In genomic region chr1:130854819-130855218, GRCm38 (mm10) we compare ENCODE assay signal across 33 mouse cellular contexts. TPM values are rescaled to one million over a fixed set of nuclear protein-coding genes. Genes with fewer than 3 reads are reported as not detected.
DNase-seq lines count a peak whose midpoint lies in the region; ATAC-seq and TF ChIP-seq lines count a peak whose summit lies in the region.
"Had no signal": no experiment of that assay in that cellular context is flagged by ENCODE, and none has a peak within 500 bp of the region (broad histone marks: within the 10 kb centered on the region; RNA-seq: fewer than 3 reads in every experiment).

No protein-coding gene starts in this region.

- H3K27me3 ChIP-seq in heart, embryonic 11.5 days (ENCODE audit: control insufficient read depth, insufficient read depth, low read length), result no peaks in the 10 kb centered on the region
- no peaks in the 10 kb centered on the region for H3K27me3 ChIP-seq in kidney, adult 2 months (replicated peaks; ENCODE audit: control insufficient read depth, insufficient read depth, low read length)
- no peaks in the 10 kb centered on the region for H3K27me3 ChIP-seq in midbrain, embryonic 11.5 days (ENCODE audit: control insufficient read depth, insufficient read depth, low read length)
- no peaks in the 10 kb centered on the region for H3K27me3 ChIP-seq in midbrain, embryonic 15.5 days (replicated peaks)
- H3K27me3 ChIP-seq: embryonic facial prominence, embryonic 12.5 days; embryonic facial prominence, embryonic 15.5 days; forebrain, embryonic 12.5 days; heart, embryonic 13.5 days; hindbrain, embryonic 15.5 days had no signal

- H3K9ac ChIP-seq in heart, embryonic 11.5 days (ENCODE audit: low read depth, low read length), result no peak overlapping the region
- no peak overlapping the region for H3K9ac ChIP-seq in midbrain, embryonic 11.5 days (ENCODE audit: low read length)
- no peak overlapping the region for H3K9ac ChIP-seq in midbrain, embryonic 15.5 days
- H3K9ac ChIP-seq: embryonic facial prominence, embryonic 12.5 days; embryonic facial prominence, embryonic 15.5 days; forebrain, embryonic 12.5 days; forebrain, postnatal 0 days; heart, embryonic 13.5 days; hindbrain, embryonic 15.5 days had no signal

- peaks cover 8% of the 10 kb centered on the region; the same call in 1 of the 2 replicates for H3K4me1 ChIP-seq in heart, embryonic 11.5 days (ENCODE audit: control insufficient read depth, insufficient read depth, low read length)
- H3K4me1 ChIP-seq in kidney, adult 2 months (ENCODE audit: control insufficient read depth, insufficient read depth, low read length), result peaks cover 10% of the 10 kb centered on the region
- no peaks in the 10 kb centered on the region; the same call in 1 of the 2 replicates for H3K4me1 ChIP-seq in midbrain, embryonic 11.5 days (ENCODE audit: control insufficient read depth, insufficient read depth, low read length)
- H3K4me1 ChIP-seq in midbrain, embryonic 15.5 days, result no peaks in the 10 kb centered on the region
- H3K4me1 ChIP-seq: embryonic facial prominence, embryonic 12.5 days; embryonic facial prominence, embryonic 15.5 days; forebrain, embryonic 12.5 days; hindbrain, embryonic 15.5 days had no signal

- no peak overlapping the region for H3K27ac ChIP-seq in heart, embryonic 11.5 days (ENCODE audit: low read depth, low read length)
- peak overlapping the region; percentile 65 for H3K27ac ChIP-seq in kidney, adult 2 months (ENCODE audit: insufficient read depth, low read depth, low read length)
- no peak overlapping the region for H3K27ac ChIP-seq in midbrain, embryonic 11.5 days (ENCODE audit: low read depth, low read length)
- H3K27ac ChIP-seq in midbrain, embryonic 15.5 days, result no peak overlapping the region
- H3K27ac ChIP-seq: embryonic facial prominence, embryonic 12.5 days; embryonic facial prominence, embryonic 15.5 days; forebrain, embryonic 12.5 days; gastrocnemius, adult 2 months; heart, embryonic 13.5 days; hindbrain, embryonic 15.5 days had no signal

- intact Hi-C loops in heart, postnatal 14 days (cut with DNase I), result no loop called here

- DNase-seq in heart, postnatal 14 days, result peak; percentile 11 to 27
- no peak for DNase-seq in kidney, adult 2 months
- DNase-seq in kidney, postnatal 4 days, result no peak
- peak; percentile 85 for DNase-seq in midbrain, embryonic 11.5 days (ENCODE audit: low spot score, missing footprints)
- DNase-seq: adrenal gland, adult 2 months; adrenal gland, postnatal 14 days; cerebellum, adult 11 months; cerebellum, adult 2 months; cerebellum, adult 9-11 months; cerebellum, postnatal 25 days; forebrain, postnatal 0 days; gastrocnemius, adult 2 months; gastrocnemius, postnatal 14 days; heart, adult 11 months; heart, postnatal 36 days had no signal

- no peak overlapping the region for H3K4me2 ChIP-seq in heart, embryonic 11.5 days
- H3K4me2 ChIP-seq in midbrain, embryonic 11.5 days, result no peak overlapping the region
- H3K4me2 ChIP-seq in midbrain, embryonic 15.5 days, result no peak overlapping the region
- H3K4me2 ChIP-seq: embryonic facial prominence, embryonic 12.5 days; embryonic facial prominence, embryonic 15.5 days; forebrain, embryonic 12.5 days; heart, embryonic 13.5 days; hindbrain, embryonic 15.5 days had no signal

- TF ChIP-seq CTCF in kidney, adult 2 months (conservative IDR thresholded peaks at IDR 0.05; ENCODE audit: insufficient read depth, insufficient read length, low read depth, low read length), result no peak

- H3K36me3 ChIP-seq in heart, embryonic 11.5 days (ENCODE audit: control insufficient read depth, insufficient read depth, low read length), result no peaks in the 10 kb centered on the region
- no peaks in the 10 kb centered on the region for H3K36me3 ChIP-seq in kidney, adult 2 months (ENCODE audit: control insufficient read depth, insufficient read depth, low read length)
- no peaks in the 10 kb centered on the region for H3K36me3 ChIP-seq in midbrain, embryonic 11.5 days (ENCODE audit: control insufficient read depth, insufficient read depth, low read length)
- no peaks in the 10 kb centered on the region for H3K36me3 ChIP-seq in midbrain, embryonic 15.5 days (replicated peaks)
- H3K36me3 ChIP-seq: embryonic facial prominence, embryonic 12.5 days; embryonic facial prominence, embryonic 15.5 days; forebrain, embryonic 12.5 days; heart, embryonic 13.5 days; hindbrain, embryonic 15.5 days had no signal

- TF ChIP-seq POLR2A in kidney, adult 2 months (IDR thresholded peaks at IDR 0.05; ENCODE audit: low read depth, low read length), result no peak

- H3K4me3 ChIP-seq in heart, embryonic 11.5 days (ENCODE audit: low read depth, low read length), result no peak overlapping the region
- H3K4me3 ChIP-seq in kidney, adult 2 months (ENCODE audit: insufficient read depth, low read depth, low read length), result no peak overlapping the region
- no peak overlapping the region for H3K4me3 ChIP-seq in midbrain, embryonic 11.5 days (ENCODE audit: low read depth, low read length)
- no peak overlapping the region for H3K4me3 ChIP-seq in midbrain, embryonic 15.5 days
- H3K4me3 ChIP-seq: embryonic facial prominence, embryonic 12.5 days; embryonic facial prominence, embryonic 15.5 days; forebrain, embryonic 12.5 days; gastrocnemius, adult 2 months; heart, embryonic 13.5 days; hindbrain, embryonic 15.5 days had no signal

- H3K9me3 ChIP-seq in heart, embryonic 11.5 days (replicated peaks; ENCODE audit: control insufficient read depth, low read length), result no peaks in the 10 kb centered on the region
- no peaks in the 10 kb centered on the region for H3K9me3 ChIP-seq in midbrain, embryonic 11.5 days (ENCODE audit: control insufficient read depth, low read length)
- H3K9me3 ChIP-seq in midbrain, embryonic 15.5 days, result no peaks in the 10 kb centered on the region
- H3K9me3 ChIP-seq: embryonic facial prominence, embryonic 12.5 days; embryonic facial prominence, embryonic 15.5 days; forebrain, embryonic 12.5 days; heart, embryonic 13.5 days; hindbrain, embryonic 15.5 days had no signal

- 80% methylated on average over 9 of the region's 9 CpGs for WGBS in heart, embryonic 11.5 days (ENCODE audit: insufficient replicate concordance)
- WGBS in kidney, adult 2 months, result 85% methylated on average over 9 of the region's 9 CpGs
- WGBS in midbrain, embryonic 11.5 days, result 83% methylated on average over 9 of the region's 9 CpGs
- 77% methylated on average over 9 of the region's 9 CpGs for WGBS in midbrain, embryonic 15.5 days

- no peak for ATAC-seq in heart, embryonic 11.5 days (replicated peaks; ENCODE audit: insufficient number of reproducible peaks, low FRiP score, low TSS enrichment)
- ATAC-seq in midbrain, embryonic 11.5 days (ENCODE audit: low FRiP score), result no peak
- no peak for ATAC-seq in midbrain, embryonic 15.5 days (replicated peaks)
- ATAC-seq: CD4-positive, CD25-positive, alpha-beta regulatory T cell, adult 4 months; forebrain, postnatal 0 days had no signal

RNA-seq across cellular contexts. Expression of gene Fcmr, which starts 10.7 kb away (rescaled TPM):
- under 1 TPM; 0.41 to 0.61 TPM for total RNA-seq in heart, postnatal 14 days (2021)
- polyA plus RNA-seq in heart, embryonic 11.5 days (2014; fragmentation: Nextera tagmentation; extraction: Ambion mirVana), result 1.6 and 2.2 TPM in 2 replicates
- 5.3 and 16.2 TPM in 2 replicates for polyA plus RNA-seq in kidney, adult 2 months (2012; rRNA removed)
- 0.27 TPM in 1 of 2 replicates, not detected in the other for polyA plus RNA-seq in midbrain, embryonic 11.5 days (2014; fragmentation: Nextera tagmentation; extraction: Ambion mirVana)
- 0.63 and 0.72 TPM in 2 replicates for polyA plus RNA-seq in midbrain, embryonic 15.5 days (2015; fragmentation: Nextera tagmentation; extraction: Ambion mirVana)
- total RNA-seq: common myeloid progenitor, adult 5-6 weeks; forebrain, postnatal 0 days; gastrocnemius, adult 2 months; gastrocnemius, postnatal 14 days; MEL had no signal
- polyA plus RNA-seq: C2C12; embryonic facial prominence, embryonic 12.5 days; embryonic facial prominence, embryonic 15.5 days; forebrain, embryonic 12.5 days; hindbrain, embryonic 11.5 days had no signal

RNA-seq across cellular contexts. Expression of gene Pigr, which starts 28.3 kb away (rescaled TPM):
- total RNA-seq in heart, postnatal 14 days (2021), result under 1 TPM in 1 of 2 experiments, not detected in 1; 0.19 TPM
- not detected in 2 replicates for polyA plus RNA-seq in heart, embryonic 11.5 days (2014; fragmentation: Nextera tagmentation; extraction: Ambion mirVana)
- 16.9 and 26.4 TPM in 2 replicates for polyA plus RNA-seq in kidney, adult 2 months (2012; rRNA removed)
- polyA plus RNA-seq in midbrain, embryonic 11.5 days (2014; fragmentation: Nextera tagmentation; extraction: Ambion mirVana), result not detected in 2 replicates
- not detected in 2 replicates for polyA plus RNA-seq in midbrain, embryonic 15.5 days (2015; fragmentation: Nextera tagmentation; extraction: Ambion mirVana)
- total RNA-seq: common myeloid progenitor, adult 5-6 weeks; forebrain, postnatal 0 days; gastrocnemius, adult 2 months; gastrocnemius, postnatal 14 days; heart, postnatal 36 days; MEL had no signal
- polyA plus RNA-seq: C2C12; embryonic facial prominence, embryonic 12.5 days; forebrain, embryonic 12.5 days; forebrain, postnatal 0 days; heart, embryonic 13.5 days; hindbrain, embryonic 11.5 days; hindbrain, embryonic 15.5 days had no signal

RNA-seq across cellular contexts. Expression of gene Il24, which starts 32.4 kb away (rescaled TPM):
- total RNA-seq in heart, postnatal 14 days (2021), result not detected
- polyA plus RNA-seq in heart, embryonic 11.5 days (2014; fragmentation: Nextera tagmentation; extraction: Ambion mirVana), result not detected in 2 replicates
- polyA plus RNA-seq in kidney, adult 2 months (2012; rRNA removed), result 0.06 TPM in 1 of 2 replicates, not detected in the other
- not detected in 2 replicates for polyA plus RNA-seq in midbrain, embryonic 11.5 days (2014; fragmentation: Nextera tagmentation; extraction: Ambion mirVana)
- not detected in 2 replicates for polyA plus RNA-seq in midbrain, embryonic 15.5 days (2015; fragmentation: Nextera tagmentation; extraction: Ambion mirVana)
- total RNA-seq: adrenal gland, adult 2 months; adrenal gland, postnatal 14 days; adrenal gland, postnatal 4 days; common myeloid progenitor, adult 5-6 weeks; forebrain, postnatal 0 days; gastrocnemius, adult 2 months; gastrocnemius, postnatal 14 days; gastrocnemius, postnatal 4 days; heart, adult 8-10 months; heart, postnatal 36 days; MEL had no signal
- polyA plus RNA-seq: adrenal gland, adult 2 months; C2C12; CD4-positive, CD25-positive, alpha-beta regulatory T cell, adult 4 months; cerebellum, adult 2 months; embryonic facial prominence, embryonic 12.5 days; embryonic facial prominence, embryonic 15.5 days; forebrain, embryonic 12.5 days; forebrain, postnatal 0 days; frontal cortex, adult 2 months; heart, embryonic 13.5 days; heart, embryonic 16.5 days; hindbrain, embryonic 11.5 days; hindbrain, embryonic 15.5 days; intestine, embryonic 14.5 days had no signal

RNA-seq across cellular contexts. Expression of gene Fcamr, which starts 54.1 kb away (rescaled TPM):
- under 1 TPM; 0.17 to 0.41 TPM for total RNA-seq in heart, postnatal 14 days (2021)
- polyA plus RNA-seq in heart, embryonic 11.5 days (2014; fragmentation: Nextera tagmentation; extraction: Ambion mirVana), result 0.09 TPM in 1 of 2 replicates, not detected in the other
- 4.0 and 4.2 TPM in 2 replicates for polyA plus RNA-seq in kidney, adult 2 months (2012; rRNA removed)
- not detected in 2 replicates for polyA plus RNA-seq in midbrain, embryonic 11.5 days (2014; fragmentation: Nextera tagmentation; extraction: Ambion mirVana)
- polyA plus RNA-seq in midbrain, embryonic 15.5 days (2015; fragmentation: Nextera tagmentation; extraction: Ambion mirVana), result not detected in 2 replicates
- total RNA-seq: adrenal gland, postnatal 14 days; adrenal gland, postnatal 4 days; common myeloid progenitor, adult 5-6 weeks; gastrocnemius, postnatal 14 days; gastrocnemius, postnatal 4 days; MEL had no signal
- polyA plus RNA-seq: adrenal gland, adult 2 months; C2C12; embryonic facial prominence, embryonic 12.5 days; forebrain, embryonic 12.5 days; forebrain, postnatal 0 days; heart, embryonic 13.5 days; heart, embryonic 16.5 days; hindbrain, embryonic 11.5 days; hindbrain, embryonic 15.5 days had no signal

RNA-seq across cellular contexts. Expression of gene Il20, which starts 56.4 kb away (rescaled TPM):
- not detected for total RNA-seq in heart, postnatal 14 days (2021)
- not detected in 2 replicates for polyA plus RNA-seq in heart, embryonic 11.5 days (2014; fragmentation: Nextera tagmentation; extraction: Ambion mirVana)
- polyA plus RNA-seq in kidney, adult 2 months (2012; rRNA removed), result not detected in 2 replicates
- polyA plus RNA-seq in midbrain, embryonic 11.5 days (2014; fragmentation: Nextera tagmentation; extraction: Ambion mirVana), result not detected in 2 replicates
- not detected in 2 replicates for polyA plus RNA-seq in midbrain, embryonic 15.5 days (2015; fragmentation: Nextera tagmentation; extraction: Ambion mirVana)
- total RNA-seq: adrenal gland, adult 2 months; adrenal gland, postnatal 14 days; adrenal gland, postnatal 4 days; common myeloid progenitor, adult 5-6 weeks; forebrain, postnatal 0 days; gastrocnemius, adult 2 months; gastrocnemius, postnatal 14 days; gastrocnemius, postnatal 4 days; heart, adult 8-10 months; heart, postnatal 36 days; MEL had no signal
- polyA plus RNA-seq: adrenal gland, adult 2 months; C2C12; CD4-positive, CD25-positive, alpha-beta regulatory T cell, adult 4 months; cerebellum, adult 2 months; embryonic facial prominence, embryonic 12.5 days; embryonic facial prominence, embryonic 15.5 days; forebrain, embryonic 12.5 days; forebrain, postnatal 0 days; frontal cortex, adult 2 months; heart, embryonic 13.5 days; heart, embryonic 16.5 days; hindbrain, embryonic 11.5 days; hindbrain, embryonic 15.5 days; intestine, embryonic 14.5 days had no signal

Comparison
In these comparisons a context has a peak if more than half of its experiments do, and no peak if none do; other contexts are left out.
1. DNase-seq: peak in heart, postnatal 14 days (2 of 2) and midbrain, embryonic 11.5 days (single experiment); none in kidney, adult 2 months (single experiment) and kidney, postnatal 4 days (0 of 2).
2. RNA of gene Pigr, which starts 28.3 kb away (polyA plus RNA-seq): 16.9 to 26.4 TPM in kidney, adult 2 months; not detected in heart, embryonic 11.5 days, not detected in midbrain, embryonic 11.5 days and not detected in midbrain, embryonic 15.5 days; every median in the first group is over 10 times any median in the second.